Comparison of ENCODE assay signal across 9 mouse cellular contexts in genomic region chr13:12210023-12210762, GRCm38 (mm10). TPM values are rescaled to one million over a fixed set of nuclear protein-coding genes. Genes with fewer than 3 reads are reported as not detected.
DNase-seq lines count a peak whose midpoint lies in the region; TF ChIP-seq lines count a peak whose summit lies in the region.
"Had no signal": no experiment of that assay in that cellular context is flagged by ENCODE, and none has a peak within 500 bp of the region (broad histone marks: within the 10 kb centered on the region; RNA-seq: fewer than 3 reads in every experiment).

No protein-coding gene starts in this region.

- peak; percentile 99; the same call in 1 of the 2 replicates for TF ChIP-seq CTCF in gastrocnemius, adult 2 months (IDR thresholded peaks at IDR 0.05)
- peak; percentile 48; the same call in 1 of the 2 replicates for TF ChIP-seq CTCF in embryonic fibroblast, embryonic 13.5 days (IDR thresholded peaks at IDR 0.05; ENCODE audit: borderline replicate concordance, insufficient read depth, low read length)

- no peaks in the 10 kb centered on the region for H3K4me1 ChIP-seq in embryonic fibroblast, embryonic 13.5 days (ENCODE audit: control insufficient read depth, insufficient read depth, low read length)

- TF ChIP-seq POLR2A in embryonic fibroblast, embryonic 13.5 days (IDR thresholded peaks at IDR 0.05; ENCODE audit: low read depth, low read length): no peak

- no peak overlapping the region for H3K4me3 ChIP-seq in gastrocnemius, adult 2 months
- H3K4me3 ChIP-seq in embryonic fibroblast, embryonic 13.5 days (ENCODE audit: insufficient read depth, low read length): no peak overlapping the region
- H3K4me3 ChIP-seq: myocyte had no signal

- peak; percentile 45 for DNase-seq in gastrocnemius, adult 2 months
- DNase-seq in gastrocnemius, adult 8-10 months (ENCODE audit: low spot score in 2 of 2): no peak
- DNase-seq in NIH3T3 (ENCODE audit: low read depth): peak; percentile 81
- DNase-seq in heart, postnatal 10 days: peak; percentile 74 to 77
- DNase-seq in layer of hippocampus, adult 11-12 months (ENCODE audit: low spot score): peak; percentile 48
- DNase-seq in mesoderm, embryonic 11.5 days (ENCODE audit: low read depth, low spot score): peak; percentile 75
- DNase-seq in spleen, postnatal 4 days (ENCODE audit: low spot score in 2 of 2): peak; percentile 37 to 76

- intact Hi-C loops in gastrocnemius, adult 2 months (cut with DNase I): loop anchor here (1.0 to 5.0 kb wide), 3 partner anchors 47 to 177 kb away; partner anchors contain the start of gene Mtr
- intact Hi-C loops in heart, postnatal 10 days (cut with DNase I): loop anchor here (1.0 to 5.0 kb wide), 3 partner anchors 47 to 176 kb away; partner anchors contain the start of gene Mtr

- no peak overlapping the region for H3K27ac ChIP-seq in gastrocnemius, adult 2 months
- H3K27ac ChIP-seq in embryonic fibroblast, embryonic 13.5 days (ENCODE audit: insufficient read depth, low read length): no peak overlapping the region

RNA-seq across cellular contexts. Expression of gene Mtr, which starts 47.7 kb away (rescaled TPM):
- total RNA-seq in gastrocnemius, adult 2 months (2021): 10 to 100 TPM; 15.6 to 18.0 TPM
- 10 to 100 TPM; 13.0 to 19.2 (median 17.3) TPM for total RNA-seq in gastrocnemius, adult 8-10 months (2022)
- 25.7 and 26.5 TPM in 2 replicates for polyA plus RNA-seq in embryonic fibroblast, embryonic 13.5 days (2011; ENCODE audit: insufficient read length, low read depth, missing spikeins)
- 10 to 100 TPM; 36.7 to 38.6 TPM for total RNA-seq in heart, postnatal 10 days (2021)

Comparison
In these comparisons a context has a peak if more than half of its experiments do, and no peak if none do; other contexts are left out.
1. DNase-seq: peak in gastrocnemius, adult 2 months (single experiment), NIH3T3 (single experiment), heart, postnatal 10 days (2 of 2), layer of hippocampus, adult 11-12 months (single experiment), mesoderm, embryonic 11.5 days (single experiment) and spleen, postnatal 4 days (2 of 2); none in gastrocnemius, adult 8-10 months (0 of 2).